ENCODE assay signal across 10 mouse cellular contexts in genomic region chr2:33584937-33585910, GRCm38 (mm10). TPM values are rescaled to one million over a fixed set of nuclear protein-coding genes. Genes with fewer than 3 reads are reported as not detected.
A peak's percentile ranks its signal among the peaks of the same experiment; 100 is the strongest.
DNase-seq lines count a peak whose midpoint lies in the region; ATAC-seq lines count a peak whose summit lies in the region.
"Had no signal": no experiment of that assay in that cellular context is flagged by ENCODE, and none has a peak within 500 bp of the region (broad histone marks: within the 10 kb centered on the region; RNA-seq: fewer than 3 reads in every experiment).

No protein-coding gene starts in this region.

- no peak overlapping the region for H3K4me3 ChIP-seq in heart, embryonic 11.5 days (ENCODE audit: low read depth, low read length)
- no peak overlapping the region for H3K4me3 ChIP-seq in hindbrain, embryonic 11.5 days (ENCODE audit: low read depth, low read length)
- no peak overlapping the region for H3K4me3 ChIP-seq in midbrain, embryonic 14.5 days (replicated peaks; ENCODE audit: low read depth, low read length)

- peaks cover 72% of the 10 kb centered on the region for H3K27me3 ChIP-seq in heart, embryonic 11.5 days (ENCODE audit: control insufficient read depth, insufficient read depth, low read length)
- H3K27me3 ChIP-seq in hindbrain, embryonic 11.5 days (ENCODE audit: control insufficient read depth, insufficient read depth, low read length): peaks cover 59% of the 10 kb centered on the region
- peaks cover 70% of the 10 kb centered on the region for H3K27me3 ChIP-seq in midbrain, embryonic 14.5 days (ENCODE audit: control insufficient read depth, insufficient read depth, low read length)

- 30% methylated on average over 29 of the region's 29 CpGs for WGBS in heart, embryonic 11.5 days (ENCODE audit: insufficient replicate concordance)
- WGBS in hindbrain, embryonic 11.5 days: 20% methylated on average over 29 of the region's 29 CpGs
- 14% methylated on average over 29 of the region's 29 CpGs for WGBS in midbrain, embryonic 14.5 days

- ATAC-seq in heart, embryonic 11.5 days (replicated peaks; ENCODE audit: insufficient number of reproducible peaks, low FRiP score, low TSS enrichment): no peak
- peak; percentile 58 for ATAC-seq in hindbrain, embryonic 11.5 days (ENCODE audit: low FRiP score)
- ATAC-seq in midbrain, embryonic 14.5 days (ENCODE audit: low FRiP score, low TSS enrichment): no peak; the same call in 1 of the 2 replicates

- no peak for DNase-seq in heart, postnatal 10 days
- DNase-seq in embryo, embryonic 10.5 days (ENCODE audit: low spot score): peak; percentile 59
- no peak for DNase-seq in hindbrain, embryonic 11.5 days (ENCODE audit: low spot score)
- peak; percentile 64 for DNase-seq in midbrain, embryonic 14.5 days
- DNase-seq in adrenal gland, adult 8-10 months: no peak
- no peak for DNase-seq in B cell, adult 2 months
- no peak for DNase-seq in cerebellum, adult 11 months
- DNase-seq: kidney, postnatal 36 days had no signal

- no peaks in the 10 kb centered on the region for H3K36me3 ChIP-seq in heart, embryonic 11.5 days (ENCODE audit: control insufficient read depth, insufficient read depth, low read length)
- no peaks in the 10 kb centered on the region for H3K36me3 ChIP-seq in hindbrain, embryonic 11.5 days (ENCODE audit: control insufficient read depth, insufficient read depth, low read length)
- no peaks in the 10 kb centered on the region for H3K36me3 ChIP-seq in midbrain, embryonic 14.5 days (ENCODE audit: control insufficient read depth, insufficient read depth, low read length)

- no peak overlapping the region for H3K27ac ChIP-seq in heart, embryonic 11.5 days (ENCODE audit: low read depth, low read length)
- H3K27ac ChIP-seq in hindbrain, embryonic 11.5 days (ENCODE audit: low read depth, low read length): peak overlapping the region; percentile 77
- peak overlapping the region; percentile 60 for H3K27ac ChIP-seq in midbrain, embryonic 14.5 days (replicated peaks; ENCODE audit: low read depth, low read length)

- no peaks in the 10 kb centered on the region for H3K9me3 ChIP-seq in heart, embryonic 11.5 days (replicated peaks; ENCODE audit: control insufficient read depth, low read length)
- H3K9me3 ChIP-seq in hindbrain, embryonic 11.5 days (ENCODE audit: control insufficient read depth, low read length): no peaks in the 10 kb centered on the region
- H3K9me3 ChIP-seq in midbrain, embryonic 14.5 days (ENCODE audit: control insufficient read depth, low read length): no peaks in the 10 kb centered on the region

- peaks cover 18% of the 10 kb centered on the region; the same call in 1 of the 2 replicates for H3K4me1 ChIP-seq in heart, embryonic 11.5 days (ENCODE audit: control insufficient read depth, insufficient read depth, low read length)
- H3K4me1 ChIP-seq in hindbrain, embryonic 11.5 days (replicated peaks; ENCODE audit: control insufficient read depth, insufficient read depth, low read length): peaks cover 24% of the 10 kb centered on the region
- peaks cover 30% of the 10 kb centered on the region for H3K4me1 ChIP-seq in midbrain, embryonic 14.5 days (ENCODE audit: control insufficient read depth, insufficient read depth, low read length)

- no peak overlapping the region; the same call in 1 of the 2 replicates for H3K4me2 ChIP-seq in heart, embryonic 11.5 days
- H3K4me2 ChIP-seq in hindbrain, embryonic 11.5 days (replicated peaks; ENCODE audit: low read depth, low read length): no peak overlapping the region
- no peak overlapping the region for H3K4me2 ChIP-seq in midbrain, embryonic 14.5 days (ENCODE audit: low read length)

- intact Hi-C loops in heart, postnatal 10 days (cut with DNase I): no loop called here

- peak overlapping the region; percentile 44; the same call in 1 of the 2 replicates for H3K9ac ChIP-seq in heart, embryonic 11.5 days (ENCODE audit: low read depth, low read length)
- no peak overlapping the region for H3K9ac ChIP-seq in hindbrain, embryonic 11.5 days (ENCODE audit: low read depth, low read length)
- no peak overlapping the region; the same call in 1 of the 2 replicates for H3K9ac ChIP-seq in midbrain, embryonic 14.5 days (replicated peaks; ENCODE audit: low read length)

RNA-seq across cellular contexts. Expression of gene Lmx1b, which starts 55.1 kb away (rescaled TPM):
- 0.03 TPM in 1 of 2 replicates, not detected in the other for polyA plus RNA-seq in heart, embryonic 11.5 days (2014; fragmentation: Nextera tagmentation; extraction: Ambion mirVana)
- total RNA-seq in heart, postnatal 10 days (2021): not detected
- 4.2 and 5.0 TPM in 2 replicates for polyA plus RNA-seq in hindbrain, embryonic 11.5 days (2014; fragmentation: Nextera tagmentation; extraction: Ambion mirVana)
- 1.7 and 2.3 TPM in 2 replicates for polyA plus RNA-seq in midbrain, embryonic 14.5 days (2014; fragmentation: Nextera tagmentation; extraction: Ambion mirVana)
- total RNA-seq in adrenal gland, adult 8-10 months (2022): under 1 TPM in 1 of 4 experiments, not detected in 3; 0.17 TPM
- polyA plus RNA-seq: liver, embryonic 16.5 days had no signal

Comparison
In these comparisons a context has a peak if more than half of its experiments do, and no peak if none do; other contexts are left out.
1. DNase-seq: peak in embryo, embryonic 10.5 days (single experiment) and midbrain, embryonic 14.5 days (single experiment); none in heart, postnatal 10 days (0 of 2), hindbrain, embryonic 11.5 days (single experiment), adrenal gland, adult 8-10 months (single experiment), B cell, adult 2 months (0 of 2) and cerebellum, adult 11 months (single experiment).